Mouse (Mus musculus) adrenal gland, adult (tissue): ENCODE measurements around the gene Slc2a9.

ENCODE experiments used
- DNase-seq, 2 experiments: peaks; one replicate each; pipeline ENCODE4 v3.0.0; 2022 to 2023; ENCODE audit warnings: low spot score in 1 of 2; ENCODE audit not compliant: inconsistent age in 2 of 2

Slc2a9 gene

GRCm38 (mm10) chr5:38301761-38302411 lies 201.1 kb downstream of the Slc2a9 start:
- DNase-seq: no peak
